Mouse (Mus musculus): ENCODE measurements around the gene Ager. TPM values are rescaled to one million over a fixed set of nuclear protein-coding genes. Genes with fewer than 3 reads are reported as not detected.

Gene Ager
- polyA plus RNA-seq, 1 experiment from 2014 or later: 1.4 TPM

DNA sequence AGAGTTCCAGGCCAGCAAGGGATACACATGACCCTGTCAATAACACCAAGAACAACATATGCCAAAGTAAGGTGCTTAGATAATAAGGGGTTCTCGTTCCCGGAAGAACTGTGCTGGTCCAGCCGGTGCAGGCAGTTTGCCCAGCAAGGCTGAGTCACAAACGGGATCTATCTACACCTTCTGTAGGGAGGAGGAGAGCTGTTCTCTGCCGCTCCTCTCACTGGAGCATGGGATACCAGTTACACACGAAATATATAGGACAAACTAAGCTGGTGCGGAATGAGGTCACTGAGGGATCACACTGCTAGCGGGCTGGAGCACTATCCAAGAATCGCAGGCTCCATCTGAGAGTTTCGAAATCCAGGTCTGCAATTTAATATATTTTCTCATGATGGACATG is 46.3 kb downstream of the Ager start:
- H3K4me2 ChIP-seq (replicated peaks): peak overlapping the region; percentile 82; the same call in 1 of the 2 replicates
- no peak overlapping the region for H3K9ac ChIP-seq
- DNase-seq (ENCODE audit: low spot score): no peak
- 85% methylated on average over 10 of the region's 10 CpGs for WGBS
- H3K4me3 ChIP-seq (replicated peaks; ENCODE audit: low read length): no peak overlapping the region
- H3K27me3 ChIP-seq (ENCODE audit: control insufficient read depth, insufficient read depth, low read length): no peaks in the 10 kb centered on the region
- ATAC-seq (ENCODE audit: low FRiP score): no peak
- H3K4me1 ChIP-seq (replicated peaks; ENCODE audit: control insufficient read depth, insufficient read depth, low read length): peaks cover 26% of the 10 kb centered on the region
- H3K9me3 ChIP-seq (ENCODE audit: control insufficient read depth, low read length): no peaks in the 10 kb centered on the region
- H3K27ac ChIP-seq: peak overlapping the region; percentile 72; the same call in 1 of the 2 replicates
- peaks cover 6% of the 10 kb centered on the region for H3K36me3 ChIP-seq (replicated peaks; ENCODE audit: control insufficient read depth, insufficient read depth)

DNA sequence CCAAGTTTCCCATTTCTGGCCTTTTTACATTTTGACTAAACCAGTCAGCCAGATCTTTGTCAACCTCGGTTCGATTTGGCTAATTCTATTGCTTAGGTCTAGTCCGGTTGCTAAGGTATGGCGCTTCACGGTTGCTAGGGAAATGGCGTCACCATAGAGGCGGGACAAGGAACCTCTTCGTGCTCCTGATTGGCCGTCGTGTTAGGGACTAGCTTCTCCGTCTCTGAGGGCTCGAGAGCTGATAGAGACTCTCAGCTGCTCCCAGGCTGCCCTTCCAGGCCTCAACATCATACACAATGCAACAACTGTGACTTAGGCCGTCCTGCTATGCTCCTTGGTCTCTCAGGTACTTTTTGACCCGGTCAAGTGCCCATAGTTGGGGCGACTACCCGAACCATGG is 46.9 kb downstream of the Ager start, which contains the start of gene Fkbpl:
Gene Fkbpl (plus strand): TSS at position 157 of the 400 bp plus-strand sequence.
- Histone ChIP-seq H3K27ac (peak within 1 kb of the TSS; percentile 72), H3K27me3 (ENCODE audit: control insufficient read depth, insufficient read depth, low read length) (no peaks in the 10 kb centered on the region), H3K4me1 (replicated peaks; ENCODE audit: control insufficient read depth, insufficient read depth, low read length) (peaks cover 26% of the 10 kb centered on the region), H3K9me3 (ENCODE audit: control insufficient read depth, low read length) (no peaks in the 10 kb centered on the region), H3K4me2 (replicated peaks) (peak within 1 kb of the TSS; percentile 82), H3K36me3 (replicated peaks; ENCODE audit: control insufficient read depth, insufficient read depth) (peaks cover 13% of the 10 kb centered on the region), H3K4me3 (replicated peaks; ENCODE audit: low read length) (peak within 1 kb of the TSS; percentile 58), H3K9ac (peak within 1 kb of the TSS; percentile 79)
- DNase-seq (ENCODE audit: low spot score): peak; percentile 99
- WGBS: under 1% methylated on average over 16 of the region's 16 CpGs
- peak; percentile 86 for ATAC-seq (ENCODE audit: low FRiP score)

DNA sequence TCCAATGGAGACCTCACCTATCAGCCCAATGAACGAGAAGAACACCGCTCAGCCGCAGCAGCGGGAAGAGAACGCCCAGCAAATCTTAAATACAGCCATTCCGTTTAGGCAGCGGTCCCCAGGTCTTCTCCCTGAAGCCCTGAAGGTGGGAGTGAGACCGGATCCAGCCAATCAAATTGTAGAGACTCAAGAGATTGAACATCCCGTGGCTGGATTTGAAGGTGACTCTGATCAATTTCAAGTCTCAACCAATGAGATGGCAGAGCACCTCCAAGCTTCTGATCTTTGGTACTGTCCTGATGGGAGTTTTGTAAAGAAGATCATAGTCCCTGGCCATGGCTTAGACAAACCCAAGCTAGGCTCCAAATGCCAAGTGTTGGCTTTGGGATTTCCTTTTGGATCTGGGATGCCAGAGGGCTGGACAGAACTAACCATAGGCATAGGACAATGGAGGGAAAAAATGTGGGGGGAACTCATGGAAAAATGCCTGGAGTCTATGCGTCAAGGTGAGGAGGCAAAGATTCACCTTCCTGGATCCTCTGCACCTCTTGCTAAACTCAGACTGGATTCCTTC is 47.7 kb downstream of the Ager start:
- Histone ChIP-seq H3K4me2 (replicated peaks) (peak overlapping the region; percentile 82), H3K9me3 (ENCODE audit: control insufficient read depth, low read length) (no peaks in the 10 kb centered on the region), H3K27ac (peak overlapping the region; percentile 72), H3K4me3 (replicated peaks; ENCODE audit: low read length) (peak overlapping the region; percentile 58), H3K4me1 (replicated peaks; ENCODE audit: control insufficient read depth, insufficient read depth, low read length) (peaks cover 26% of the 10 kb centered on the region), H3K9ac (peak overlapping the region; percentile 79), H3K36me3 (replicated peaks; ENCODE audit: control insufficient read depth, insufficient read depth) (peaks cover 20% of the 10 kb centered on the region), H3K27me3 (ENCODE audit: control insufficient read depth, insufficient read depth, low read length) (no peaks in the 10 kb centered on the region)
- 52% methylated on average over 10 of the region's 10 CpGs for WGBS
- DNase-seq (ENCODE audit: low spot score) (no peak), ATAC-seq (ENCODE audit: low FRiP score) (no peak)

DNA sequence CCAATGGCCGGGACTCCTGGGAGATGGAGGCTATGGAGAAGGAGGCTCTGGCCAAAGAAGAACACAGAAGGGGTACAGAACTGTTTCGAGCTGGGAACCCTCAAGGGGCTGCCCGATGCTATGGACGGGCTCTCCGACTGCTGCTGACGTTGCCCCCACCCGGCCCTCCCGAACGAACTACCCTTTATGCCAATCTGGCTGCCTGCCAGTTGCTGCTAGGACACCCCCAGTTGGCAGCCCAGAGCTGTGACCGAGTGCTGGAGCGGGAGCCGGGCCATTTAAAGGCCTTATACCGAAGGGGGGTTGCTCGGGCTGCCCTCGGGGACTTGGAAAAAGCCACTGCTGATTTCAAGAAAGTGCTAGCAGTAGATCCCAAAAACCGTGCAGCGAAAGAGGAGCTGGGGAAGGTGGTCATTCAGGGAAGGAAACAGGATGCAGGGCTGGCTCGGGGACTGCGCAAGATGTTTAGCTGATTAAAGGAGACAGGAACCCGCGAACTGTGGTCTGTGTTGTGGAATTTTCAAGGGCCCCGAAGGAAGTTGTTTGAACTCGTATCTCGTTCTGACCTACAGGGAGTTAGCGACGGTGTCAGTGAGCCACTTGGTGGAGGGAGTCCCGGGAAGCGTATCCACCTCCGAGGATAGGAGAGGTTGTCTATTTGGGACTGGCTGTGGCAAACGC is 48.3 kb downstream of the Ager start:
- H3K36me3 ChIP-seq (replicated peaks; ENCODE audit: control insufficient read depth, insufficient read depth): peaks cover 26% of the 10 kb centered on the region
- WGBS: 81% methylated on average over 30 of the region's 30 CpGs
- peak overlapping the region; percentile 82 for H3K4me2 ChIP-seq (replicated peaks)
- peaks cover 26% of the 10 kb centered on the region for H3K4me1 ChIP-seq (replicated peaks; ENCODE audit: control insufficient read depth, insufficient read depth, low read length)
- DNase-seq (ENCODE audit: low spot score) (no peak), ATAC-seq (ENCODE audit: low FRiP score) (no peak)
- no peaks in the 10 kb centered on the region for H3K9me3 ChIP-seq (ENCODE audit: control insufficient read depth, low read length)
- H3K4me3 ChIP-seq (replicated peaks; ENCODE audit: low read length): no peak overlapping the region
- no peak overlapping the region for H3K9ac ChIP-seq
- no peak overlapping the region for H3K27ac ChIP-seq
- H3K27me3 ChIP-seq (ENCODE audit: control insufficient read depth, insufficient read depth, low read length): no peaks in the 10 kb centered on the region

DNA sequence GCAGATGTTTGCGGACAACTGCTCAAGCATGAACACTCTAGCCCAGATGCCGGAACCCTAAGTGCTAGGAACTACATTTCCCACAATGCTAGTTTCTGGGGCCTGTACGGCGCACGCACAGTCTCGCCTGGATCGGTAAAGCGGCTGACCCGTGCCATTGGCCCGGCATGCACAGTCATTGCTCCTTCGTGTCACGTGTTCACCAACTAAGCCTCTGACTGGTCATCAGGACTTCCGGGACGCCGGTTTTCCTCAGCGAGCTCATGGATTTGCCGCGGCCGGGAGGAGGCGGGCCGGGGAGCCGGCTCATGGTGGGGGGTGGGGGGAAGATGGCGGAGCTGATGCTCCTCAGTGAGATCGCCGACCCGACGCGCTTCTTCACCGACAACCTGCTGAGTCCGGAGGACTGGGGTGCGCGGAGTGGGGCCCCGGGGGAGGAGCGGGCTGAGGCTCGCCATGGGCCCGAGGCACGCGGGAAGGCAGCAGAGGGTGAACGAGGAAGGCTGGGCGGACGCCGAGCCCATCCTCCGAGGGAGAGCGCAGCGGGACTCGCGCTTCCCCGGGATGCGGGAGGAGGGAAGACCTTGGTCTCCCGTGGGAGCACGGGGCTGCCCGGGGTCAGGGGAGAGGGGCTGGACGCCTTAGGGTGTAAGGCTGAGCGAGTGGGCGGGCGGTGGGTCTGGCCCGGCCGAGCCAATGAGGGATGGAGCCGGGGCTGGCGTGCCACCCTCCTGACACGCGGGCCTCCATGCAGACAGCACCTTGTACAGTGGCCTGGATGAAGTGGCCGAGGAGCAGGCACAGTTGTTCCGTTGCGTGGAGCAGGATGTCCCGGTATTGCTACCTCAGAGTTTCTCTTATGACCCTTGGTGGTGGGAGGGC is 49.5 kb downstream of the Ager start, which contains the start of gene Atf6b:
Gene Atf6b (plus strand): TSS at position 241 of the 882 bp plus-strand sequence.
- Histone ChIP-seq H3K4me3 (replicated peaks; ENCODE audit: low read length) (peak within 1 kb of the TSS; percentile 100), H3K4me1 (replicated peaks; ENCODE audit: control insufficient read depth, insufficient read depth, low read length) (peaks cover 26% of the 10 kb centered on the region), H3K9ac (peak within 1 kb of the TSS; percentile 96), H3K9me3 (ENCODE audit: control insufficient read depth, low read length) (no peaks in the 10 kb centered on the region), H3K27me3 (ENCODE audit: control insufficient read depth, insufficient read depth, low read length) (no peaks in the 10 kb centered on the region), H3K4me2 (replicated peaks) (peak within 1 kb of the TSS; percentile 91), H3K36me3 (replicated peaks; ENCODE audit: control insufficient read depth, insufficient read depth) (peaks cover 38% of the 10 kb centered on the region), H3K27ac (peak within 1 kb of the TSS; percentile 78)
- ATAC-seq (ENCODE audit: low FRiP score): peak; percentile 96
- under 1% methylated on average over 52 of the region's 66 CpGs for WGBS
- peak; percentile 96 for DNase-seq (ENCODE audit: low spot score)

DNA sequence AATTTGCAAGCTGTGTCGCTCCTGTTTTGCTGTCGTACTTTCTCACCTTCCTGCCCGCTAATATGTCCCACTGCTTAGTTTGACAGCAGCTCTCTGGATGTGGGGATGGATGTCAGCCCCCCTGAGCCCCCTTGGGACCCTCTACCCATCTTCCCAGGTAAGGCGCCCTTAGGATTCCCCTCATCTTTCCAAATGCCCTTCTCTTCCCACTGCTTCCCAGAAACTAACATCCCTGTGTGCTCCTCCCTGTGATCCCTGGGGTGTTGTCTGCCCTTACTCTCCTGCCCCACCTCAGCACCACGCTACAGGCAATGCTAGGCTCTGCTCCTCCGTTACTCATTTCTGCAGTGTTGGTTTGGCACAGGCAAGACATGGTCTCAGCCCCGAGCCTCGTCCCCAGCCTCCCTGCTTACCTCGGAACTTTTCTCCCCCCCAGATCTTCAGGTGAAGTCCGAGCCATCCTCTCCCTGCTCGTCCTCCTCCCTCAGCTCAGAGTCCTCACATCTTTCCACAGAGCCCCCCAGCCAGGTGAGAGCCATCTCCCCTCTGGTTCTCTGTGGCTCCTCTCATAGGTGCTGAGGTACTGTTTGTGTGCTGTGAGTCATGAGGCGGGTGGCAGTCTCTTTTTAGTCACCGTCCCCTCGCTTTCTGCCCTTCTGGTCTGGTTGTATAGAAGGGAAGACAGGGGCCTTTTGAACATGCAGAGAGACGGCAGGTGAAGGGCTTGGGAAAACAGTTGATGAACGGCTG is 50.7 kb downstream of the Ager start:
- 89% methylated on average over 16 of the region's 16 CpGs for WGBS
- ATAC-seq (ENCODE audit: low FRiP score) (no peak), DNase-seq (ENCODE audit: low spot score) (no peak)
- peaks cover 50% of the 10 kb centered on the region for H3K36me3 ChIP-seq (replicated peaks; ENCODE audit: control insufficient read depth, insufficient read depth)
- no peaks in the 10 kb centered on the region for H3K9me3 ChIP-seq (ENCODE audit: control insufficient read depth, low read length)
- no peak overlapping the region for H3K27ac ChIP-seq
- H3K27me3 ChIP-seq (ENCODE audit: control insufficient read depth, insufficient read depth, low read length): no peaks in the 10 kb centered on the region
- H3K4me1 ChIP-seq (replicated peaks; ENCODE audit: control insufficient read depth, insufficient read depth, low read length): peaks cover 26% of the 10 kb centered on the region
- H3K9ac ChIP-seq: peak overlapping the region; percentile 96; the same call in 1 of the 2 replicates
- H3K4me3 ChIP-seq (replicated peaks; ENCODE audit: low read length): peak overlapping the region; percentile 100
- H3K4me2 ChIP-seq (replicated peaks): peak overlapping the region; percentile 91

- Histone ChIP-seq H3K4me3 (replicated peaks; ENCODE audit: low read length) (no peak overlapping the region), H3K27ac (no peak overlapping the region), H3K9me3 (ENCODE audit: control insufficient read depth, low read length) (no peaks in the 10 kb centered on the region), H3K4me2 (replicated peaks) (no peak overlapping the region), H3K27me3 (ENCODE audit: control insufficient read depth, insufficient read depth, low read length) (no peaks in the 10 kb centered on the region), H3K36me3 (replicated peaks; ENCODE audit: control insufficient read depth, insufficient read depth) (peaks cover 55% of the 10 kb centered on the region), H3K4me1 (replicated peaks; ENCODE audit: control insufficient read depth, insufficient read depth, low read length) (peaks cover 26% of the 10 kb centered on the region), H3K9ac (no peak overlapping the region)
- ATAC-seq (ENCODE audit: low FRiP score) (no peak), DNase-seq (ENCODE audit: low spot score) (no peak)
- WGBS: 90% methylated on average over 18 of the region's 18 CpGs
These were observed 51.6 kb downstream of the Ager start for GRCm38 (mm10) chr17:34649106-34649864.
